Mouse (Mus musculus) embryonic facial prominence, embryonic 14.5 days (tissue): ENCODE data around the gene S1pr1. TPM values are rescaled to one million over a fixed set of nuclear protein-coding genes. Genes with fewer than 3 reads are reported as not detected.

Source experiments
- ATAC-seq: fragments of 200-750 bp; cut with Nextera tagmentation; 2 replicates; pipeline ENCODE4 v1.8.0; 2017; ENCODE audit warnings: low read depth, moderate number of reproducible peaks, moderate TSS enrichment
- DNase-seq: peaks from one replicate; pipeline ENCODE4 v3.0.0-alpha.2; 2015; ENCODE audit warnings: low spot score
- H3K27ac ChIP-seq: fragments of 300-500 bp; sonication (generic); replicated peaks from 2 replicates; pipeline ENCODE4 v1.5.1; 2014; ENCODE audit warnings: low read depth, mild to moderate bottlenecking, low read length, moderate library complexity
- H3K27me3 ChIP-seq: fragments of 300-500 bp; sonication (generic); replicated peaks from 2 replicates; pipeline ENCODE4 v1.6.1; 2014; ENCODE audit warnings: low read length; ENCODE audit not compliant: control insufficient read depth, insufficient read depth
- H3K36me3 ChIP-seq: fragments of 300-500 bp; sonication (generic); 2 replicates; pipeline ENCODE4 v1.6.1; 2014; ENCODE audit warnings: low read length, mixed read lengths; ENCODE audit not compliant: control insufficient read depth, insufficient read depth
- H3K4me1 ChIP-seq: fragments of 300-500 bp; sonication (generic); 2 replicates; pipeline ENCODE4 v1.6.1; 2014; ENCODE audit warnings: antibody characterized with exemption, low read length; ENCODE audit not compliant: control insufficient read depth, insufficient read depth
- H3K4me2 ChIP-seq: fragments of 300-500 bp; sonication (generic); 2 replicates; pipeline ENCODE4 v1.6.1; 2014; ENCODE audit warnings: low read depth, mild to moderate bottlenecking, low read length, moderate library complexity, mixed read lengths
- H3K4me3 ChIP-seq: fragments of 300-500 bp; sonication (generic); 2 replicates; pipeline ENCODE4 v1.5.1; 2014; ENCODE audit warnings: low read depth, mild to moderate bottlenecking, low read length
- H3K9ac ChIP-seq: fragments of 300-500 bp; sonication (generic); 2 replicates; pipeline ENCODE4 v1.6.1; 2014; ENCODE audit warnings: low read depth, mild to moderate bottlenecking, low read length, moderate library complexity, mixed read lengths
- H3K9me3 ChIP-seq: fragments of 300-500 bp; sonication (generic); 2 replicates; pipeline ENCODE4 v1.6.1; 2016; ENCODE audit warnings: low read length; ENCODE audit not compliant: control insufficient read depth
- WGBS: fragments of 180-500 bp; shearing (Covaris S2); extraction: QIAGEN DNeasy Blood & Tissue Kit; methylation state at CpG from one replicate; pipeline ENCODE4 v1.1.7; 2014; 5-methylcytosine and 5-hydroxymethylcytosine counted together
- polyA plus RNA-seq: library from polyadenylated mRNA; unstranded; fragments of >200 nt; fragmentation: Nextera tagmentation; extraction: Ambion mirVana; gene quantifications from 2 replicates; pipeline ENCODE4 v1.2.1, GENCODE M21; 2014

Gene S1pr1
- polyA plus RNA-seq, 1 experiment from 2014 or later, result 28.4 TPM

- Histone ChIP-seq H3K9ac (no peak overlapping the region), H3K27me3 (no peaks in the 10 kb centered on the region), H3K4me3 (no peak overlapping the region), H3K4me2 (no peak overlapping the region), H3K36me3 (no peaks in the 10 kb centered on the region), H3K27ac (no peak overlapping the region), H3K9me3 (no peaks in the 10 kb centered on the region), H3K4me1 (no peaks in the 10 kb centered on the region)
- 58% methylated on average over 4 of the region's 4 CpGs for WGBS
- DNase-seq, result no peak
- ATAC-seq, result no peak
Measured at GRCm38 (mm10) chr3:115692857-115693256, 22.0 kb downstream of the S1pr1 start.

GRCm38 (mm10) chr3:115692384-115692783 lies 22.5 kb downstream of the S1pr1 start:
- ATAC-seq, result no peak
- Histone ChIP-seq H3K36me3 (no peaks in the 10 kb centered on the region), H3K27me3 (no peaks in the 10 kb centered on the region), H3K4me2 (no peak overlapping the region), H3K9ac (no peak overlapping the region), H3K4me3 (no peak overlapping the region), H3K4me1 (no peaks in the 10 kb centered on the region), H3K9me3 (no peaks in the 10 kb centered on the region), H3K27ac (no peak overlapping the region)
- 77% methylated on average over 5 of the region's 5 CpGs for WGBS
- no peak for DNase-seq

- DNase-seq (no peak), ATAC-seq (no peak)
- Histone ChIP-seq H3K4me3 (no peak overlapping the region), H3K4me1 (no peaks in the 10 kb centered on the region), H3K36me3 (no peaks in the 10 kb centered on the region), H3K9ac (no peak overlapping the region), H3K27me3 (no peaks in the 10 kb centered on the region), H3K9me3 (no peaks in the 10 kb centered on the region), H3K4me2 (no peak overlapping the region), H3K27ac (no peak overlapping the region)
- 74% methylated on average over 1 of the region's 1 CpGs for WGBS
Measured at GRCm38 (mm10) chr3:115689920-115690319, 25.0 kb downstream of the S1pr1 start.

- Histone ChIP-seq H3K36me3 (no peaks in the 10 kb centered on the region), H3K4me1 (no peaks in the 10 kb centered on the region), H3K4me3 (no peak overlapping the region), H3K4me2 (no peak overlapping the region), H3K9me3 (no peaks in the 10 kb centered on the region), H3K27me3 (no peaks in the 10 kb centered on the region), H3K27ac (no peak overlapping the region), H3K9ac (no peak overlapping the region)
- ATAC-seq (no peak), DNase-seq (peak; percentile 43)
- WGBS, result 48% methylated on average over 8 of the region's 8 CpGs
Measured at GRCm38 (mm10) chr3:115689352-115689751, 25.5 kb downstream of the S1pr1 start.

- DNase-seq, result no peak
- no peaks in the 10 kb centered on the region for H3K36me3 ChIP-seq
- no peaks in the 10 kb centered on the region for H3K9me3 ChIP-seq
- H3K4me2 ChIP-seq, result no peak overlapping the region
- no peak overlapping the region for H3K27ac ChIP-seq
- H3K27me3 ChIP-seq, result no peaks in the 10 kb centered on the region
- ATAC-seq, result no peak
- 86% methylated on average over 2 of the region's 2 CpGs for WGBS
- H3K4me1 ChIP-seq, result no peaks in the 10 kb centered on the region
- H3K4me3 ChIP-seq, result no peak overlapping the region
- no peak overlapping the region for H3K9ac ChIP-seq
Measured at GRCm38 (mm10) chr3:115687821-115688220, 27.1 kb downstream of the S1pr1 start.

GRCm38 (mm10) chr3:115682328-115683088 lies 32.4 kb downstream of the S1pr1 start:
- Histone ChIP-seq H3K9ac (no peak overlapping the region), H3K4me2 (no peak overlapping the region), H3K4me1 (no peaks in the 10 kb centered on the region), H3K27me3 (no peaks in the 10 kb centered on the region), H3K36me3 (no peaks in the 10 kb centered on the region), H3K9me3 (no peaks in the 10 kb centered on the region), H3K27ac (no peak overlapping the region), H3K4me3 (no peak overlapping the region)
- ATAC-seq (no peak), DNase-seq (no peak)
- WGBS, result 65% methylated on average over 13 of the region's 14 CpGs

GRCm38 (mm10) chr3:115681184-115681583 lies 33.7 kb downstream of the S1pr1 start:
- 68% methylated on average over 1 of the region's 1 CpGs for WGBS
- no peak overlapping the region for H3K27ac ChIP-seq
- H3K9ac ChIP-seq, result no peak overlapping the region

DNA sequence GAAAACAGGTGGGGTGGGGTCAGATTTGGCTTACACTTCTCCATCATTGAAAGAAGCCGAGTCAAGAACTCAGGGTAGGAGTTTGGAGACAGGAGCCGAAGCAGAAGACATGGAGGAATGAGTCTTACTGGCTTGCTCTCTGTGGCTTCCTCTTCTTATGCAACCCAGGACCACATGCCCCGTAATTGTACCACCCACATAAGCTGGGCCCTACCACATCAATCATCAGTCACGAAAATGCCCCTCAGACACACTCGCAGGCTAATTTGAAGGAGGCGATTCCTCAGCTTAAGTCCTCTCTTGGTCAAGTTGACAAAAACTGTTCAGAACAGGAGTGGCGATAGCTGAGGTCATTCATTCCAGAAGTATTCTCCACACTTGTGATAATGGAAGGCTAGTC lies 35.9 kb downstream of the S1pr1 start:
- no peak for ATAC-seq
- no peak overlapping the region for H3K4me3 ChIP-seq
- no peaks in the 10 kb centered on the region for H3K4me1 ChIP-seq
- no peaks in the 10 kb centered on the region for H3K36me3 ChIP-seq
- no peaks in the 10 kb centered on the region for H3K27me3 ChIP-seq
- no peak for DNase-seq
- no peaks in the 10 kb centered on the region for H3K9me3 ChIP-seq
- no peak overlapping the region for H3K4me2 ChIP-seq
- WGBS, result 88% methylated on average over 7 of the region's 7 CpGs
- no peak overlapping the region for H3K9ac ChIP-seq
- H3K27ac ChIP-seq, result no peak overlapping the region

More at GRCm38 (mm10) chr3:115681184-115681583, 33.7 kb downstream of the S1pr1 start:
- Histone ChIP-seq H3K4me1 (no peaks in the 10 kb centered on the region), H3K4me2 (no peak overlapping the region), H3K27me3 (no peaks in the 10 kb centered on the region), H3K4me3 (no peak overlapping the region), H3K9me3 (no peaks in the 10 kb centered on the region), H3K36me3 (no peaks in the 10 kb centered on the region)
- DNase-seq, result no peak
- no peak for ATAC-seq
